Mouse (Mus musculus) intestine, embryonic 14.5 days (tissue): ENCODE results near the gene Nme2. TPM values are rescaled to one million over a fixed set of nuclear protein-coding genes. Genes with fewer than 3 reads are reported as not detected.

ENCODE experiments used
- ATAC-seq: fragments of 200-750 bp; cut with Nextera tagmentation; replicated peaks from 2 replicates; pipeline ENCODE4 v1.8.0; 2017; ENCODE audit warnings: low read depth, moderate number of reproducible peaks, moderate TSS enrichment, moderate library complexity; ENCODE audit not compliant: low FRiP score, low TSS enrichment
- DNase-seq: peaks from one replicate; pipeline ENCODE4 v3.0.0-alpha.2; 2018; ENCODE audit warnings: low spot score
- H3K27ac ChIP-seq: fragments of 300-500 bp; sonication (generic); 2 replicates; pipeline ENCODE4 v1.5.1; 2014; ENCODE audit warnings: low read depth, mild to moderate bottlenecking, control low read depth
- H3K27me3 ChIP-seq: fragments of 300-500 bp; sonication (generic); replicated peaks from 2 replicates; pipeline ENCODE4 v1.6.1; 2014; ENCODE audit warnings: low read length, control low read depth; ENCODE audit not compliant: control insufficient read depth, insufficient read depth
- H3K36me3 ChIP-seq: fragments of 300-500 bp; sonication (generic); 2 replicates; pipeline ENCODE4 v1.6.1; 2014; ENCODE audit warnings: low read length, control low read depth; ENCODE audit not compliant: control insufficient read depth, insufficient read depth
- H3K4me1 ChIP-seq: fragments of 300-500 bp; sonication (generic); replicated peaks from 2 replicates; pipeline ENCODE4 v1.6.1; 2014; ENCODE audit warnings: low read length, control low read depth, mixed read lengths; ENCODE audit not compliant: control insufficient read depth, insufficient read depth
- H3K4me2 ChIP-seq: fragments of 300-500 bp; sonication (generic); 2 replicates; pipeline ENCODE4 v1.6.1; 2014; ENCODE audit warnings: low read length
- H3K4me3 ChIP-seq: fragments of 300-500 bp; sonication (generic); 2 replicates; pipeline ENCODE4 v1.5.1; 2014; ENCODE audit warnings: low read depth, low read length, control low read depth, mixed read lengths
- H3K9ac ChIP-seq: fragments of 300-500 bp; sonication (generic); 2 replicates; pipeline ENCODE4 v1.6.1; 2014; ENCODE audit warnings: mild to moderate bottlenecking, low read length
- H3K9me3 ChIP-seq: fragments of 300-500 bp; sonication (generic); 2 replicates; pipeline ENCODE4 v1.6.1; 2016; ENCODE audit warnings: low read length, control low read depth; ENCODE audit not compliant: control insufficient read depth
- WGBS: fragments of 180-500 bp; shearing (Covaris S2); extraction: QIAGEN DNeasy Blood & Tissue Kit; methylation state at CpG from one replicate; pipeline ENCODE4 v1.1.7; 2014; 5-methylcytosine and 5-hydroxymethylcytosine counted together
- polyA plus RNA-seq: library from polyadenylated mRNA; unstranded; fragments of >200 nt; fragmentation: Nextera tagmentation; extraction: Ambion mirVana; gene quantifications from 2 replicates; pipeline ENCODE4 v1.2.1, GENCODE M21; 2014

The Nme2 gene
- polyA plus RNA-seq, 1 experiment from 2014 or later = 270 TPM

DNA sequence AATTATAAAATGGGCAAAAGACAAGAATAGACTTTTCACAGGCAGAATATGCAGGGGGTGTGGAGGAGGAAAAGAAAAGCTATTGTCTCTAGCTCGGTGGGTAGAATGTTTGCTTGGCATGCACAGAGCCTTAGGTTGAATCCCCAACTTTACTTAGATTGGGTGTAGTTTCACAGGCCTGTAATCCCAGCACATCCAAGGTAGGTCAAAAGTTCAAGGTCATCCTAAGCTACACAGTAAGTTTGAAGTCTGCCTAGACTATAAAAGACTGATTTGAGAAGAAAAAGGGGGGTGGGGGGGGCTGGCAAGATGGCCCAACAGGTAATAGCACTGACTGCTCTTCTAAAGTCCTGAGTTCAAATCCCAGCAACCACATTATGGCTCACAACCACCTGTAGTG, 13.7 kb upstream of the Nme2 start:
- no peak overlapping the region for H3K27ac ChIP-seq
- 81% methylated on average over 1 of the region's 1 CpGs for WGBS
- H3K9me3 ChIP-seq = no peaks in the 10 kb centered on the region
- H3K4me2 ChIP-seq = no peak overlapping the region
- no peaks in the 10 kb centered on the region for H3K27me3 ChIP-seq
- H3K4me1 ChIP-seq = peaks cover 10% of the 10 kb centered on the region; the same call in 1 of the 2 replicates
- peaks cover 10% of the 10 kb centered on the region for H3K36me3 ChIP-seq
- no peak overlapping the region for H3K4me3 ChIP-seq
- DNase-seq (no peak), ATAC-seq (no peak)
- H3K9ac ChIP-seq = no peak overlapping the region

DNA sequence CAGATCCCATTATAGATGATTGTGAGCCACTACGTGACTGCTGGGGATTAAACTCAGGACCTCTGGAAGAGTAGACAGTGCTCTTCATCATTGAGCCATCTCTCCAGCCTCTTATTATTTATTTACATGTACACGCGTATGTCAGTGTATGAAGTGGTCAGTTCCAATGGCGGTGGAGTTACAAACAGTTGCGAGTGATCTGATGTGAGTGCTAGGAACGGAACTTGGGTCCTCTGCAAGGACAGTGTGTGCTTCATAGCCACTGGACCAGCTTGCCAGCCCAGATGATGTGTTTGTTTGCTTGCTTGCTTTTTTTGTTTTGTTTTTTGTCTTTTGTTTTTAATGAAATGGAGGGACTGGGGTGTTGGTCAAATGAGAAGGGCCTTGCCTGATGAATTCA, 13.1 kb upstream of the Nme2 start:
- H3K4me3 ChIP-seq = no peak overlapping the region
- DNase-seq (no peak), ATAC-seq (no peak)
- H3K4me1 ChIP-seq = peaks cover 10% of the 10 kb centered on the region; the same call in 1 of the 2 replicates
- peaks cover 16% of the 10 kb centered on the region for H3K36me3 ChIP-seq
- H3K9me3 ChIP-seq = no peaks in the 10 kb centered on the region
- no peak overlapping the region for H3K9ac ChIP-seq
- H3K27ac ChIP-seq = no peak overlapping the region
- 88% methylated on average over 6 of the region's 6 CpGs for WGBS
- H3K27me3 ChIP-seq = no peaks in the 10 kb centered on the region
- H3K4me2 ChIP-seq = no peak overlapping the region

DNA sequence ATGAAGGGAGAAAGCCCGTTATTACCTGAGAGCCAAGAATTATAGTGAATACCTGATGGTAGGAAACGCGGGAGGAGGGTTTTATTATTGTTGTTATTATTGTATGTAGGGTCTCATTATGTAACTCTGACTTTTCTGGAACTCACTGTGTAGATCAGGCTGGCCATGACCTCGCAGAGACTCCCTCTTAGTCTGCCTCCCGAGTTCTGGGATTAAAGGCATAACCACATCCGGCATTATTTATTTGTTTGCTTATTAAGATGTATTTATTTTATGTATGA, 12.7 kb upstream of the Nme2 start:
- Histone ChIP-seq H3K4me3 (peak overlapping the region; percentile 69; the same call in 1 of the 2 replicates), H3K27me3 (no peaks in the 10 kb centered on the region), H3K36me3 (peaks cover 20% of the 10 kb centered on the region), H3K27ac (no peak overlapping the region), H3K4me2 (peak overlapping the region; percentile 79), H3K9ac (peak overlapping the region; percentile 34), H3K9me3 (no peaks in the 10 kb centered on the region), H3K4me1 (peaks cover 10% of the 10 kb centered on the region; the same call in 1 of the 2 replicates)
- 49% methylated on average over 6 of the region's 6 CpGs for WGBS
- DNase-seq (no peak), ATAC-seq (no peak)

DNA sequence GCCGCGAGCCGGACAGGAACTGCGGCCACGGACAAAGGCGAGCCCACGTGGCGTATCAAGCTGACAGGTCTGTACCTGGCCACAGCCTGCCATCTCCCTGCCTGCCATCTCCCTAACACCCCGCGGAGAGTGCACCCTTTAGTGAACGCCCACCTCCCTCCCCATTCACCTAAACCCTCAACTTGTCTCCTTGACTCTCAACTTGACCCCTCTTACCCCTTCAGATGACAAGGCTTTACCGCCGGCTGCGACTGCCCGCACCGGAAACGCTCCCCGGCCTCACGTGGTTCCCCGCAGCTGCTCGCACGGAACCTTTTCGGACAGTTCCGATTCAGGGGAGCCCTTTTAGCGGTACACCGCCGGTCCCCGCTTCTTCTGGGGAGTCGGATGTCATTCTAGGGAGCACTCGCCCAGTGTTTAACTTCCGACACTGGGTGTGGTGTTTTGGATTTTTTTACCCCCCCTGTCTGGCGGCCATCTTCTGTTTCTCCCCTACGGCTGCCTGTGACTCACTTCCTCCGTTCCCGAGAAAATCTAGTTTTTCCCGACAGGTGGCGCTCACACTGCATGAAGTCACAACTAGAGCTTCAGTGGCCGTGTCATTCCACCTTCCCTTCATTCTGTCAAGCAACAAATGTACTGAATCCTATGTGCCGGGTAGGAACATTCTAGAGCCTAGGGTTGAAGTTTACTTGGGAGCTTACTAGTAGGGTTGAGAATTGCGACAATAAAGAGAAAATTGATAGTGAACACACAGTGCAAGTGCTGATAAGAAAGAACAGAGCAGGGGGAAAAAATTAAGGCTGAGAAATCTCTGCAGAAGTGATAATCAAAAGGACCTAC, 12.2 kb upstream of the Nme2 start, which contains the start of the genes Gm20390 and Nme1:
Gene Gm20390 (minus strand): TSS at position 289 of the 843 bp plus-strand sequence.
Gene Nme1 (minus strand): TSS at position 517 of the 843 bp plus-strand sequence.
- H3K36me3 ChIP-seq = peaks cover 25% of the 10 kb centered on the region
- ATAC-seq = peak; percentile 96
- no peaks in the 10 kb centered on the region for H3K27me3 ChIP-seq
- no peaks in the 10 kb centered on the region for H3K9me3 ChIP-seq
- H3K9ac ChIP-seq = peak within 1 kb of the TSS; percentile 64
- peak within 1 kb of the TSS; percentile 79 for H3K4me2 ChIP-seq
- DNase-seq = peak; percentile 100
- peak within 1 kb of the TSS; percentile 69 for H3K4me3 ChIP-seq
- H3K4me1 ChIP-seq = peaks cover 10% of the 10 kb centered on the region; the same call in 1 of the 2 replicates
- peak within 1 kb of the TSS; percentile 36; the same call in 1 of the 2 replicates for H3K27ac ChIP-seq
- WGBS = under 1% methylated on average over 40 of the region's 40 CpGs

DNA sequence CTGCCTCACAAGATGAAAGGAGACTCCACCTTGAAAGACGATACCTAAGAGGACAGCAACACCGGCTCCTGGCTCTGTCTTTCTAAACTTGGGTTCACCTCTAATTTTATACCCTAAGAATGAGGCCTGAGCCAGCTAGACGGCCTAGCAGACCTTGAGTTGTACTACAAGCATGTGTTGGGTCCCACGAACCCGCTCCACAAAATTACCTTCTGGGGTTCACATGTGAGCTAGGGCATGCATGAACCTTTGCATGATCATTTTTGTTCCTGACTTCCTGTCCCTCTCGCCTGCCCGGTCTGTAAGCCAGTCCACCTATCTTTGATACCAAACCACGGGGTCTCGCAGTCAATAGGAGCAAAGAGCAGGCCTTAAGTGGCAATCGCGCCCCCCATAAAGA, 11.3 kb upstream of the Nme2 start:
- Histone ChIP-seq H3K9ac (peak overlapping the region; percentile 64), H3K27me3 (no peaks in the 10 kb centered on the region), H3K4me3 (peak overlapping the region; percentile 69), H3K9me3 (no peaks in the 10 kb centered on the region), H3K4me1 (peaks cover 10% of the 10 kb centered on the region; the same call in 1 of the 2 replicates), H3K4me2 (peak overlapping the region; percentile 79), H3K36me3 (peaks cover 34% of the 10 kb centered on the region), H3K27ac (peak overlapping the region; percentile 36; the same call in 1 of the 2 replicates)
- DNase-seq (no peak), ATAC-seq (no peak)
- 3% methylated on average over 11 of the region's 11 CpGs for WGBS

DNA sequence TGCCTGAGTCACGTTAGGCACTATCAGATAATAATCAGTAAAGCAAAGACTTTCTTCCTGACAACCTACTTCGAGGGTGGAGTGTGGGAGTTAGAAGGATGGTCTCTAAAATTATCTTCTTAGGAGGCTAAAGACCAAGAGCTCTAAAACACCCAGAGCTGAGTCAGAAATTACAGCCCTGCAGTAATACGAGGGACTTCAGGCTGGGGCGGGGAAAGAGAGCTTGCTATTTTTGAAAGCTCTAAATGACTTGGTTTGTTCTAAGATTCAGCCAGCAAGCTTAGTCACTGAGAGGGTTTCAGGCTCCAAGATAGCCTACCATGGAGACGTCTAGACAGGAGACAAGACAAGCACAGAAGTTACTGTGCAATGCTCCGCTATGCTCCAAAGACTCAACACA, 9.3 kb upstream of the Nme2 start:
- H3K27ac ChIP-seq = no peak overlapping the region
- ATAC-seq (no peak), DNase-seq (no peak)
- H3K9me3 ChIP-seq = no peaks in the 10 kb centered on the region
- peaks cover 51% of the 10 kb centered on the region for H3K36me3 ChIP-seq
- no peak overlapping the region for H3K4me2 ChIP-seq
- WGBS = 90% methylated on average over 6 of the region's 6 CpGs
- H3K4me1 ChIP-seq = peaks cover 10% of the 10 kb centered on the region; the same call in 1 of the 2 replicates
- H3K27me3 ChIP-seq = no peaks in the 10 kb centered on the region
- H3K9ac ChIP-seq = no peak overlapping the region
- no peak overlapping the region for H3K4me3 ChIP-seq

DNA sequence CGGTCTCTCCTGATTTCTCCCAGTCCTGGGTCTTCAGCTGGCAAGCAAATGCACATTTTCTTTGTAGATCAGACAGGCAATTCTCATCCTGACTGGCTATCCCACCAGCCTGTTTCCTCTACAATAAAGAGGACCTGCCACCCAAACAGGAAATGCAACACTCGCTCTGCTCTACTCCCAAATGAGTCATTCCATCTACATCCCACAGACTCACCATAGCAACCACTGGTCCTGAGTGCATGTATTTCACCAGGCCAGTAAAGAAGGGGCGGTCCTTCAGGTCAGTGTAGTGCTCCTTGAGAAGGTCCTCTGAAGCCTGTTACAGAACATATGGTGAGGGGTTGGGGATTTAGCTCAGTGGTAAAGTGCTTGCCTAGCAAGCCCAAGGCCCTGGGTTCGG, 7.0 kb upstream of the Nme2 start:
- Histone ChIP-seq H3K9ac (no peak overlapping the region), H3K27me3 (no peaks in the 10 kb centered on the region), H3K27ac (no peak overlapping the region), H3K4me1 (peaks cover 3% of the 10 kb centered on the region; the same call in 1 of the 2 replicates), H3K4me2 (no peak overlapping the region), H3K36me3 (peaks cover 75% of the 10 kb centered on the region), H3K4me3 (no peak overlapping the region), H3K9me3 (no peaks in the 10 kb centered on the region)
- ATAC-seq = no peak
- DNase-seq = no peak
- WGBS = 90% methylated on average over 4 of the region's 4 CpGs

DNA sequence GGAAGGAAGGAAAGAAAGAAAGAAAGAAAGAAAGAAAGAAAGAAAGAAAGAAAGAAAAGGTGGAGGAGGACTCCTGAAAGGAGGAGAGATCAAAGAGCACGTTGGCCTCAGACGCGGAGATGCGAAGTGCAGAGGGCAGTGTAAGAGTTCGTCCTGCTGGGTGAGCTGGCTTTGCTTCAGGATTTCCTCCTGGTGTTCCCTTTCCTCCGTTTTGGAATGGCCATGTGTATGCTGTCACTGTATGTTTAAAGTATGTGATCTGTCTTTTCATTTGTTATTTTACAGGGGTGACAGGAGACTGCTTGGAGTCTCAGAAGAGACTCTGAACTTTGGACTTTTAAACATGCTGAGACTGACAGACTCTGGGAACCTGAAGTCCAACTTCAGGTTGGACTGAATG, 5.4 kb upstream of the Nme2 start:
- Histone ChIP-seq H3K36me3 (peaks cover 79% of the 10 kb centered on the region), H3K9ac (no peak overlapping the region), H3K9me3 (no peaks in the 10 kb centered on the region), H3K27me3 (no peaks in the 10 kb centered on the region), H3K4me1 (peaks cover 4% of the 10 kb centered on the region), H3K27ac (no peak overlapping the region), H3K4me2 (no peak overlapping the region), H3K4me3 (no peak overlapping the region)
- ATAC-seq = no peak
- WGBS = 91% methylated on average over 6 of the region's 6 CpGs
- DNase-seq = no peak

DNA sequence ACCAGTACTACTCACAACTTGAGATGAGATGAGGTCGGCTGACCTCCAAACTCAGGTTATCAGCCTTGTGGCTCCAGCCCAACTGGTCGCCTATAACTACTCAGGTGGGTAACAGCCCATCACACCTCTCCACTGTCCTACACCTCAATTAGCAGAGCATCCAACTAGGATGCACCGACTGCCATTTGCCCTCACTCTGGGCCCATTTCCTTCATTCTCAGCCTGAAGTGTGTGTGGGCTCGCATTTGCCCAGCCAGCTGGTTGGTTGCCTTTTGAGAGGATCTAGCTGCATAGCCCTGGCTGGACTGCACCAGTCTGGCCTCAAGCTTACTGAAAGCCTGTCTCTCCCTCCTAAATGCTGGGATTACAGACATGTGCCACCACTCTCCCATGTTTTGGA, 1.7 kb upstream of the Nme2 start:
- Histone ChIP-seq H3K4me1 (peaks cover 21% of the 10 kb centered on the region), H3K9me3 (no peaks in the 10 kb centered on the region), H3K4me3 (no peak overlapping the region), H3K27me3 (no peaks in the 10 kb centered on the region), H3K36me3 (peaks cover 63% of the 10 kb centered on the region), H3K9ac (no peak overlapping the region), H3K4me2 (no peak overlapping the region), H3K27ac (no peak overlapping the region)
- 72% methylated on average over 4 of the region's 4 CpGs for WGBS
- ATAC-seq = no peak
- DNase-seq = no peak
